Mouse (Mus musculus): ENCODE measurements around the gene Cacng4.

- TF ChIP-seq CTCF (IDR thresholded peaks at IDR 0.05; ENCODE audit: low read depth) = no peak
- TF ChIP-seq EP300 (optimal IDR thresholded peaks at IDR 0.05) = no peak
These were observed 27.4 kb downstream of the Cacng4 start for GRCm38 (mm10) chr11:107766932-107767331.

Measured in stomach, postnatal 0 days (tissue).